Mouse (Mus musculus) thymus, postnatal 36 days (tissue): ENCODE data around the gene Naa38.

ENCODE experiments used
- DNase-seq, 2 experiments: peaks; one replicate each; pipeline ENCODE4 v3.0.0; 2022; ENCODE audit warnings: mixed read lengths in 2 of 2

Gene Naa38

DNA sequence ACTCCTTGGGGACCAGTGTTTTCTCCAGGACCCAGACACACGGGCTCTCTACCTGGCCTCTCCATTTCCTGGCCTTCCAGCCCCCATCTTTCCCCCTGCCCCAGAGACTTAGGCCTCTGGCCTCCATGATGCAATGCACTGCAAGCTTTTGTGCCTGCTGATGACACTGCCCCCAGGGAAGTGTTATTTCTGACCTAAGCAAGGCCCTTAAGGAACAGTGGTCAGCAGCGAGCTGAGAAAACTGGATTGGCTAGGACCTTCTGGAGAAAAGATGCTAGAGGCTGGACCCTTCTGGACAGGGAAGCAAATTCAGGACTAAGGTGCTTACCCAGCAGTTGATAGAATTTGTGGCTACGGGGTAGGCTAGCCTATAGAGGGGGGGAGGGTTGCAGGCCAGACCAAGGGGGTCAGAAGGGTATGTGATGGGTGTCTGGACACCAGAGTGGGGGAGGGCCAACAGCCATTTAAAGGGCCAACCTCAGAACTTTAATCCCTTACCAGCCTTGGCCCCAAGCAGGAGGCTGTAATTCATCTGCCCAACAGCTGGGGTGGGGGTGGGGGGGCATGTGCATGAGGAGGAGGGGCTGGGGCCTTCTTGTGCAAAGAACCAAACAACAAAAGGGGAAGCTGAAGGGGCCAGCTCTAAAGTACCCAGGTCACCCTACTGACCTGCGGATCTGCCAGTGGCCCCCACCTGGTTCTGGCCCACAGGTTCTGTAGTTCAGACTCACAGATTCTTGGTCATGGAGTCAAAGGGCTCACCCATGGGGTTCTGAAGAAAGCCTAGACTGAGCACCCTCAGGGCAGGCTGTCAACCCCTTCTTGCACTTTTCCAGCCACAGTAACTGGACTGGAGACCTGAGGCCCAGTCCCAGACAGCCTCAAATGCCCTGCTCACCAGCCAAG, 19.4 kb downstream of the Naa38 start:
- peak in 1 of 2 experiments; percentile 21 for DNase-seq

DNA sequence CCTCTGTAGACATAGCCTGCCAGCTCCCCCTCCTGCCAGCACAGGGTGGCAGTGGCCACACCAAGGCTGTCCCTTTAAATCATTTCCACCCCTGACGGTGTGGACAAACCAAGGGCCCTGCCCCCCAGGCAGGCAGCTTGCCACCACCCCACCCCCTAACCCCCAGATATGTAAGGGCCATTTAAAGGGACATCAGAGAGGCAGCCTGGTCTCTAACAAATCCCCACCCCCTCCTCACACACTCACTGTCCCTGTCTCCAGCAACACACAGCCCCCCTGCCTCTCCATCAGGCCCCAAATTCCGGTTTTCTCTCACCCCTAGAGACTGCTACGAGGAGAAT, 20.0 kb downstream of the Naa38 start:
- peak; percentile 39 to 55 for DNase-seq

DNA sequence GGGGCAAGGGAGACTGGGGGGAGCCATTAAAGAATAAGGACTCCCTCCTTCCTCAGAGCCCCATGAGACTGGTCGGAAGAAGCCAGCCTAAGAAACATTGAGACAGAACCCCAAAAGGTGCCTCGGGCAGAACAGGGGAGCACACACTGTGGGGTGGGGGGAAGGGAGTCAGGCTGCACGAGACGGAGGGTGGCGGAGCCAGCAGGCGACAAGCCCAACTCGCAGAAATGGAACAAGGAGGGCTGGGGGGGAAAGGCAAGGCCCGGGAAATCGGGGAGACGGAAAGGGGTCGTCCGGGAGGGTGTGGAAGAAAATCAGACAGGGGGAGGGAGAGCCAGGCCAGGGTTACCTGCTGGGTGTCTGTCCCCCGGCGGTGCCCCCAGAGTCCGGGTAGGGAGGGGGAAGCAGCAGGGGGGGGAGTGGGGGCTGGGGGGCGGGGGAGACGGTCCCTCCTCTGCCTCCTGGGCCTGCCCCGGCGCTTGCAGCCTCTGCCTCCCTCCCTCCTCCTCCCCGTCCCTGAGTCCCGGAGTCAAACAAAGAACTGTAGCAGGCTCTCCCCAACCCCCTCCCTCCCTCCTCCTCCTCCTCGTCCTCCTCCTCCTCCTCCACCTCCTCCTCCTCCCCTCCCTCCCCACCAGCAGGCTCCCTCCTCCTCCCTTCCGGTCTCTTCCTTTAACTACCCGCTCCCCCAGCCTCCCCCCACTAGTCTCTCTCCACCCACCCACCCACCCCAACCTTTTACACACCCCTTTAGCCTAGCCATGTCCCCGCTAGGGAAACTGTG, 20.6 kb downstream of the Naa38 start:
- peak; percentile 72 to 80 for DNase-seq

DNA sequence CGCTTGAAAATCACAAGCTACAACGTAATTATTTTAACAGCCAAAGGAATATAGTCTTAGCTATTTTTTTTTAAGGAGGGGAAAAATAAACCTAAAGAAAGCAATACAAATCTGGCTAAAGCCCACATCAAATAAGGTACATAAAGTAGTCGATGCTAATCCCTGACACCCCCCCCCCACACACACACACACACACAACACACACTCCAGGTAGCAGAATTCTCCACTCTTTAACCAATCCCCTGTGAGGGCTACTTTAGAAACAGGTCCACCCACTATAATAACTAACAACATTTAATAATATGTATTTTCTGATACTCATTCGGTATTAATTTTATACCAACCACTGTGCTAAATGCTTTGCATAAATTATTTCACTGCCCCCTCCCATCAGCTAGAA, 21.2 kb downstream of the Naa38 start:
- DNase-seq: no peak

DNA sequence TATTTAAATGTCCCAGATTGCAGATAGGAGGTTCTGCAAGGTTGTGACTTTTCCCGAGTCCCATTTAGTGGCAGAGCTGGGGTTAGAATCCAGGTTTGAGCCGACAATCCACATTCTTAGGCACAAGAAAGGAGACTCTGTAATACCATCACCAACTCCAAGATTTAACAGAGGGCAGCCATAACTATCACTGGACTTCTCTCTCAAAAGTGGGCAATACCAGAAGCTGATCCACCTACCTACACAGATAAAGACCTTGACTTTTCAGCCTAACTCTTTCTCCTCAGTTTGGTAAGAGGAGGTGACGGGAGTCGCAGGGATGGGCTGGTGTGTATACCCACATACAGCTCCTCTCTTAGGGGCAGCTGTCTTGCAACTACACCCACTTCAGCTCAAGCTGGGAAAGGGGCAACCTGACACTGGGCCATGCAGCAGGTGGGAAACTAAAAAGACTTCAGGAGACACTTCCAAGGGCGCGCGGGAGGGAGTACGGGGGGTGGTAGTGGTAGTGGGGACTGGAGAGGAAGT, 21.7 kb downstream of the Naa38 start:
- DNase-seq: no peak

DNA sequence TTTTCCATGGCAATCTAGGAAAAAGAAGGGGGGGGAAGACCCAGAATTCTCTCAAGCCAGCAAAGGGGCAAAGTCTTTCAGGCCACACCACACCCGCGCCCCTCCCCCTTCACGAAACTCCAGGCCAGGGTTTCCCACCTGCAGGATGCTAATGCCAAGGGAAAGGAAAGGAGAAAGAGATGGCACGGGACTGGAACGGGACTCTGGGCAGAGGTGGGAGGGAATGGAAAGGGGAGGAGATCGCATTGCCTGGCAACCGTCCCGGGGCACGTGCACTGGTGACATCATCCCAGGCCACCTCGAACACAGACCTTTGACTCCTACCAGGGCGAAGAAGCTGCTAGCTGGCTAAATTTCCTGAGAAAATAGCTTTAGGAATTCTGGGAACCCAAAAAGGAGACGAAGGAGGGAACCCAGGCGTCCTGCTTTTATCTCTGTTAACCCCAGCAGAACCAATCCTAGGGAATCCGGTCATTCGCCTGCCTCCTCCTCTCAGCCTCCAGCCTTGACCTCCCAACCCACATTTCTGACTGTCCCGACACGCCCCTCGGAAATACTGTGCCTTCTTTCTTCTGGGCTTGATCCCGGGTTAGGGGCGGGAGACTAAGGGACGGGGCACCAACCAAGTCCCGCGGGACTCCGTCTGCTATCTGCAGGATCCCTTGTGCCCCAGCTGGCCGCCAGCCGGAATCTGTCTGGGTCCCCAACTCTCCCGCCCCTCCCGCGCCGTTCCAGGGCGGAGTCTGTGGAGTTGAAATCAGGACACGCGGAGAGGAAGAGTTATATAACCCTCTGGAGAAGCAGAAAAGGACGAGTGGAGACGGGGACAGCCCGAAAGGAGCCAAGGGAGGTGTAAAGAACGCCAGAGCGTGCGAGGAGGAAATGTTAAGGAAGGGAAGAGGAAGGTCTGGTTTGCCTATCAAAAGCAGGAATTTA, 22.4 kb downstream of the Naa38 start:
- peak; percentile 63 to 75 for DNase-seq

DNA sequence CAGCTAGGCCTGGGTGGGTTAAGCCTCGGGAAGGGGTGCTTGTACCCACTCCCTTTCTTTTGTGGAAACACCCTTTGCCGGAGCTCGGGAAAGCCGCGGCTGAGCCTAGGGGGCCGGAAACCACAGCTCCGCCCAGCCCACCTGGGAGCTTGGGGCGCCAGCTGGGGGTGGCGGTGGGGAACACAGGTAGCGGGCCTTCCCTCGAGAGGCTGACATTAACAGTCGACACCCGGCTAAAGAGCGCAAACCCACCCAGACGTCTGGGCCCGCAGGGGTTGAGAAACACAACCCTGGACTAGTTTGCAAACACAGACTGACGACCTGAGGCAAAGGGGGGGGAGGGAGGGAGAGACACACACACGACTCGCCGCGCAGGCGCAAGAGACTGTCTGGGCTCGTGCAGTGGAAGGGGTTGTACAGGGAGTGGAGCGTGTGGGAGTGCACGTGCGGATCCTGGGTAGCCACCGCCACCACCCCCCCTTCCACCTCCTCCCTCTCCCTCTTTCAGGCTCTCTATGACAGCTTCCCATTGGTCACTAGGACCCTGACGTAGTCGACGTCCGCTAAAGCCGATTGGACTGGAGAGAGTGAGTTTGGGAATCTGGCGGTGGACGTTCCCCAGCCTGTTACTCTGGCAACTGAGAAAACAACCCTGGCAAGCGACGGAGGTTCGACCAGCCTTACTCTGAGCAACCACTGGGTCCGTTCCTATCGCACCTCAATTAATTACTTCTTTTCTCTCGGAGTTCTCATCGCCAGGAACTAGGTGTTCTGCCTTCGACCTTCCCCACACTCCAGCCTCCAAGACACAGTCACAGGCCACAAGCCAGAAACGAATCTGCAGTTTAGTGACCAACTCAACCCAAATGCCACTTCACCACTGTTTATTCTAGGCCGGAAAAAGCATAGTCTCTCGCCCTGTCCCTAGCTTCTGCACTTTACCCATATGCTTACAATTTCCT, 23.5 kb downstream of the Naa38 start:
- DNase-seq: peak; percentile 91 to 93

DNA sequence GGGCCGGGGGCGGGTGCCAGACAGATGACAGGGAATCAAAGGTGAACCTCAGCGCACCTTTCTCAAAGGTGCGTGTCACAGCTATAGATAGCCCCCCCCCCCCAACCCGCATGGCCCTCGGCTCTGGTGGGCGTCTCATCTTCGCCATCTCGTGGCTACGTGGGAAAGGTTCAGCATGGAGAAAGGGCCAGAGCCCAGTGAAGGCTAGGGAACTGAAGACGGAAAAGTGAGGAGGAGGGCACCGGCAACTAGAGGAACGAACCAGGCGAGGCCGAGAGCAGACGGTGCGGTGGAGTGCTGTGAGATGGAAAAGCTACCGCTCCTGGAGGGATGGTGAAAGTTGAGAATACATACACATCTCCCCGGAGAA, 24.1 kb downstream of the Naa38 start:
- peak; percentile 59 to 72 for DNase-seq

DNA sequence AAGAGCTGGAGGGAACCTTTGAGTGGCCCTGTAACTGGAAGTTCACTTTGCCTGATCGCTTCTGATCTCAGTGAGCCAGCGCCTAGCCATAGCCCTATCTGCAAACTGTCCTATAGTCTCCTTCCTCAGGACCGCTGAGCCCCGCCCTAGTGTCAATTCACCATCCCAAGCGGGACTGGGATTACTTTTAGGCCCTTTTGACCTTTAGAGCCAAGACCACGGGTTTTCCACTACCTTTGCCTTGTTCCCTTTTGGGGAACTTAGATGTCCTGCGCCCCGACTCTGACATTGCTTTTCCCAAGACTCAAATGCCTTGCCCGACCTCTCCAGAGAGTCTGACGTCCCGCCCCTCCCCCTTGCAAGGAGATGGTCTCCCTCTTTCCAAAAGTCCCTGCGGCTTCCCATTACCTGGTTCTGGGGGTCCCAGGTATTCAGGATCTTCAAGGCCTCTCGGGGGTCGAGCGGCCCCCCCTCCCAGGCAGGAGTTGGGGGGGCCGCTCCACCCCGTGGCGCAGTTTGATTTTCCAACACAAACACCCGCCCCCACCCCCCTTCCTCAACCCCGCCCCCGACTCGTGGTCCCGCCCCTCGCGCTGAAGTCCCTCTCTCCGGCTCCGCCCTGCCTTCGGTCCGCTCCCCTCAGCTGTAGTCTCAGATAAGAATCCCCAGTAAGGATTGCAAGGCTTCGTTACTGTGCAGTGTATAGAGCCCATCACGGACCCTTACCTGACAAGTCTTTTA, 24.7 kb downstream of the Naa38 start:
- peak; percentile 63 to 70 for DNase-seq

DNA sequence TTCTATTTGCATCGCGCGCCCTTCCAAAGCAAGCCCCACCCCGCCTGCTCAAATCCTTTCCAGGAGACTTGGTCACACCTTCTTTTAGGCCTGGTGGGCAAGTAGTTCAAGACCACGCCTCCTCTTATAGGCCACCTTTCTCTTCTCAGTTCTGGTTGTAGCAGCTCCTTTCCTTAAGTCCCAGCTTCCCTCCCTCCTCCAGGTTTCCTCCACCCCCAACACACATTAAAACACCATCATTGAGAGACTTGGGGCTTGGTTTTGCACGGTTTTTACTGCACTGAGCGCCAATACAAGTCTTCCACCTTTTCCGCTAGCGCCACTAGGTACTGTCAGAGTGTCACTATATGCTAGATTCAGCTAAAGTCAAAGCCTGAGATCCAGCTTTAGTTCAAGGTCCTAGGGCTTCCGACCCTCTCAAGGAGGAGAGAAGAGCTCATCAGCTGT, 25.3 kb downstream of the Naa38 start:
- no peak for DNase-seq

DNA sequence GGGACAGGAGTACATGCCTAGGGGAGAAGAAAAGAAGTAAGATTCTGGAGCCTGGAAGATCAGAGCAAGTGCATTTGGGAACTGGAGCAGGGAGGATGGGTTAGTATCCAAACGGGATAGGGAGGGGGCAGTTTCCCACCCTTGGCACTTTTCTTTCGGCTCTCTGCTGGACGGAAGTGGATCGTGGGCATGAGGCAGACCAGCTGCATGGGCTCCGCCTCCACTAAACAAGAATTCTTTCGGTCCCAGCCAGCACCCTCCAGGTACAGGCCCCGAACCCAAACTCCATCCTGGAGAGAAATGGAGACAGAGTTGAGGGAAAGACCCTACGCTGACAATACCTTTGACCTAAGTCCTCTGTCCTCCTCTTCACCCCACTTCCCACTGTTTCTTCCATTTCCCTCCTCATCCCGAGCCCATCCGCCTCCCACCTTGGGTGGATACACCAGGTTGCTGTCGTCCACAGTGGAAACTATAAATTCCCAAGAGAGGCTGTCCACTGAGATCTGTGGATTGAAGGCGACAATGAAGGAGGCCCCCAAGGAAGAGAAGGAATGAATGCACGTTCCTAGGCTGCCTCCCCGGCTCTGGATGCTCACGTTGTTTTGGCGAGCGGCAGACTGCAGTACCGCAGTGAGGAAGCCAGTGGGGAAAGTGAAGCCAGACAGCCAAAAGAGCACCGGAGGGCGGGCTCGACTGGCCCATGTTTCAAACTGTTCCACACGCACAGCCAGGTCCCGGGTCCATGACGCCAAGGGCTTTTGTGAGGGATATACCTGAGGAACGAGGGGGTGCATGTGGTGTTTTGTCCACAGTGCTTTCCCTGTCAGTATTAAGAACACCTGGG, 26.1 kb downstream of the Naa38 start:
- DNase-seq: no peak

DNA sequence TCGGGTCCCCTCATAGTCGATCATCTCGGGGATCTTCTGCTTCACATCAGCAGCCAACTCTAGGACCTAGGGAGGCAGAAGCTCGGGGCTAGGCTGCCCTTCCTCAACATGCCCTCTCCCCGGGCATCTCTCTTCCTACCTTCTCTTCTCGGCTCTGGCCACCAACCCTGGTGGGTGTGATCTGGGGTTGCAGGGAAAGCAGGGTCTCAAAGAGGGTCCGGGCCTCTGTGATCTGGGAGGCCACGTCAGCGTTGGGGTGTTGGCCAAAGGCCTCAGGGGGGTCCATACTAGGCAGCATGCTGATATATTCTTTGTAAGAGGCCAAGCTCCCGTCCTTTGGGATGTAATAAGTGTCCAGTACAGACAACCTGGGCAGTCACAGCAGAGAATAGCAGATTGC, 27.6 kb downstream of the Naa38 start:
- no peak for DNase-seq

DNA sequence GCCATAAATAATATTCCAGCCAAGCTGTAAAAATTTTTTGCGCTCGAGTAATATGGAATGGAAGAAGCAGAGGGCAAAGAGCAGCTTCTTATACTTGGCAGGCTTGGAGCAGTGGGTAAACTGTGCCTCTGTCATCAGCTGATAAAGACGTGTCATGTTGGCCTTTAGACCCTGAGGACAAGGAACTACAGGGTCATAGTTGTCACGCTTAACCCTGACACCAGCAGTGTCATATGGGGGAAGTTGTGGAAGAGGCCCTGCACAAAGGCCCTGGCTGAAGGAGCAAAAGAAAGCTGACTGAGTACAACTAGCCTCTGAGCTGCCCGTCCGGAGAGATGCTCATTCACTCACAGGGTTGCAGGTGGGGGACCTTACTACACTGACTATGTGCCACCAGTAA, 28.6 kb downstream of the Naa38 start:
- no peak for DNase-seq

DNA sequence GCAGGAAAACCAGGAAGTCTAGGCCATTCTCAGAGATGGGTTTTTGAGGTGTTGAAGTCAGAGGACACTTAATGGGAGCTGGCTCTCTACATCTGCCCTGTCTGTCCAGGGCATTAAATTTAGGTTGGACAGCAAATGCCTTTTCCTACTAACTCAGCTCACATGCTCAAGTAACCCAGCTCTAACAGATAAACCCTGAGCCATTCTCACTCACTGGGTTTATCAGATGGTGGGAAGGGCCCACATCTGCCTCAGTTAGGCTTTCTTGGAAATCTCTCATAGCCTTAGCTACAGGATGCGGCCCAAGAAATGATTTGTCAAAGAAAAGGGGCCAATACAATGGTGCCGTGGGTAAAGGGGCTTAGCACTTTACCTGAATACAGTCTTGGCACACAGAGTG, 31.0 kb downstream of the Naa38 start:
- no peak for DNase-seq

DNA sequence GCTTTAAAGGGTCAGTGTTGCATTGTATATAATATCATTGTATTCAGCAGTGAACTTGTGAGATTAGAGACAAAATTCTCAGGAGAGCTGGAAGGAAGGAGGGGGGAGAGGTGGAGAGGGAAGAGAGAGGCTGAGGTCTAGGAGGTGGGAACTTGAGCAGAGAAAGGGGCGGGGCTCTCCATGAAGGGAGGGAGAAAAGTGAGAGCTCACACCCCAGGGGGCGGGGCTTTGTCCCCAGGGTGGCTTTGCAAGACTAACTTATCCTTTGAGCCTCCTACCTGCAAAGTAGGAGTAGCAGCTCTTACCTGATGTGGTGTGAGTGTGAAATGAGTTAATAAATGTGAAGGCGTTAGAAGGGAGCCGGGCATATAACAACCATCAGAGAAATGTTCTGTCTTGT, 33.5 kb downstream of the Naa38 start:
- peak in 1 of 2 experiments; percentile 60 for DNase-seq

DNA sequence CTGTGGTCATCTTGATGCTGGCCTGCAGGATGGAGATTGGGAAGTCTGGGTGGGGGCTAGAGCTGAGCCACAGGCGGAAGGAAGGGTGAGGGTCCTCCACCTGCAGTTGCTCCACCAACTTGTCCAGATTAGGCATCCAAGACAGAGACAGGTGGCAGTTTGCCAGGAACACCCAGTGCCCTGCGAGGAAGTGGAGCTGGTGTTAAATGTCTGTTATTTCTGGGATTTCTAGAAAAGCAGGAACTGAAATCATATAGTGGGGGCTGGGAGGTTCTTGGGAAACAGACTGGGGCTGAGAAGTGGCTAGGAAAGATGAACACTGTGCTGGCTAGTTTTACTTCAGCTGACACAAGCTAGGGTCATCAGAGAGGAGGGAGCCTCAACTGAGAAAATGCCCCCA, 34.0 kb downstream of the Naa38 start:
- DNase-seq: no peak

DNA sequence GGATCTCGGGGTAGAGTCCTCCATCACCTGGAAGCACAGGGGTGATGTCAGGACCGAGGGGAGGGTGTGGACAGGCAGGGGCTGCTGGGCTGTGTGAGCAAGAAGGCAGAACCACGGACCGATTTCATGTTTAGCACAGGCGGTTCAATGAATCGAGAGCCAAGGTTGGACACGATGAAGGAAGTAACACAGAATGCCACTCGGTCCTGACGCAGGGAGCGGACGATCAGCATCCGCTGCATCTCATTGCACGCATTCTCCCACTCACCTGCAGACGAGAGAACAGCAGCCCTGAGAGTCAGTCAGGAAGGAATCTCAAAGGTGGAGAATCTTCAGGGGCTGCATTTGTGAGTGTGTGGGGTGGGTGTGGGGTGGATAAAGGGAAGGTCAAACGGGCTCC, 35.3 kb downstream of the Naa38 start:
- no peak for DNase-seq

DNA sequence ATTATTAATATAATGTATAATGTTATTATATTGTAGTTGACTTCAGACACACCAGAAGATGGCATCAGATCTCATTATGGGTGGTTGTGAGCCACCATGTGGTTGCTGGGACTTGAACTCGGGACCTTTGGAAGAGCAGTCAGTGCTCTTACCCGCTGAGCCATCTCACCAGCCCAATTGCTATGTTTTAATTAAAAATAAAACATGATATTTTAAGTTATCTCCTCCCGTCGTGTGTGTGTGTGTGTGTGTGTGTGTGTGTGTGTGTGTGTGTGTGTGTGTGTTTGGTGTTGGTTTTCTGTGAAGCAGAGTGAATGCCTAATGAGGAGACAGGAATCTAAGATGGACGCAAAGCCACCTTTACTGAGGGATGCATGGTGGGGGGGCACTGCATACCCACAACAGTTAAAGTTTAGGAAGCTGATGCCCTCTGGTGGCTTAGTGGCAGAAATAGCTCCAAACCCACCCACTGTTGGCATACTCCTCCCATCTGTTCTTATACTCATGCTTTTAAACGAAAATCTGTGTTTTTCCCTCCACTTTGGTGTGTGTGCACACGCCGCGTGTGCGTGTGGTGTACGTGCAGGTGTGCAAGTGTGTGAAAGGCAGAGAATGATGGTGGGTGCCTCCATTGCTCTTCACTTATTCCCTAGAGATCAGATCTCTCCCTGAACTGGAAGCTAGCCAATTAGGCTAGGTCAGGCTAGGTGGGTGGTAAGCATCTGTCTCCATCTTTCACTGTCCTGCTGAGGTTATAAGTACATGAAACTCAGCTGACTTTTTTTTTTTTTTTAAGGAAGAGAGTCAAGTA, 36.7 kb downstream of the Naa38 start:
- DNase-seq: peak; percentile 69 to 75

DNA sequence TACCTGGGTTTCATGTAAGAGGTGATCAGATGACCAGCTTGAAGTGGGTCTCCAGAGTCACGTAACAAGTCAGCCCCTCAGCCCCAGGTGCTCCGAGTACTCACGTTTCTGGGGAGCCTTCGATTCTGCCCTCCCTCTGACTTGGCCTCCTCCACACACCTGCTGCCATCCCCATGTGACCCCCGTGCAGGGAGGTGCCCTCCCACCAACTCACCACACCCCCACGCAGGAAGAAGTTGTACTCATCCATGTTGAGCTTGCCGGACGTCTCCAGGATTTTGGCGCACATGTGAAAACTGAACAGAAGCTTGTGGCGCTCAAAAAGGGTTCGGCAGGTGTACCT, 37.3 kb downstream of the Naa38 start:
- DNase-seq: peak in 1 of 2 experiments; percentile 35
